9 mouse cellular contexts compared by ENCODE assay signal in genomic region chr7:37336851-37337531, GRCm38 (mm10).
DNase-seq lines count a peak whose midpoint lies in the region; ATAC-seq lines count a peak whose summit lies in the region.
"Had no signal": no experiment of that assay in that cellular context is flagged by ENCODE, and none has a peak within 500 bp of the region (broad histone marks: within the 10 kb centered on the region; RNA-seq: fewer than 3 reads in every experiment).

No protein-coding gene starts in this region.

- H3K9ac ChIP-seq in forebrain, embryonic 12.5 days = peak overlapping the region; percentile 43; the same call in 1 of the 2 replicates
- peak overlapping the region; percentile 62 for H3K9ac ChIP-seq in hindbrain, embryonic 16.5 days (ENCODE audit: low read depth, low read length)
- no peak overlapping the region for H3K9ac ChIP-seq in liver, embryonic 12.5 days

- WGBS in forebrain, embryonic 12.5 days = 6% methylated on average over 28 of the region's 28 CpGs
- WGBS in hindbrain, embryonic 16.5 days = 3% methylated on average over 28 of the region's 28 CpGs
- 18% methylated on average over 28 of the region's 28 CpGs for WGBS in liver, embryonic 12.5 days (ENCODE audit: insufficient replicate concordance)

- H3K9me3 ChIP-seq in forebrain, embryonic 12.5 days = no peaks in the 10 kb centered on the region
- no peaks in the 10 kb centered on the region for H3K9me3 ChIP-seq in hindbrain, embryonic 16.5 days (ENCODE audit: control insufficient read depth, low read length)
- no peaks in the 10 kb centered on the region for H3K9me3 ChIP-seq in liver, embryonic 12.5 days (replicated peaks)

- peak overlapping the region; percentile 78 for H3K27ac ChIP-seq in forebrain, embryonic 12.5 days
- peak overlapping the region; percentile 79 for H3K27ac ChIP-seq in hindbrain, embryonic 16.5 days (ENCODE audit: low read depth, low read length)
- no peak overlapping the region for H3K27ac ChIP-seq in liver, embryonic 12.5 days
- H3K27ac ChIP-seq: macrophage had no signal

- peaks cover 3% of the 10 kb centered on the region; the same call in 1 of the 2 replicates for H3K27me3 ChIP-seq in forebrain, embryonic 12.5 days
- no peaks in the 10 kb centered on the region for H3K27me3 ChIP-seq in hindbrain, embryonic 16.5 days (replicated peaks; ENCODE audit: control insufficient read depth, insufficient read depth, low read length)
- peaks cover 36% of the 10 kb centered on the region for H3K27me3 ChIP-seq in liver, embryonic 12.5 days (replicated peaks)

- H3K36me3 ChIP-seq in forebrain, embryonic 12.5 days (replicated peaks) = no peaks in the 10 kb centered on the region
- no peaks in the 10 kb centered on the region for H3K36me3 ChIP-seq in hindbrain, embryonic 16.5 days (ENCODE audit: control insufficient read depth, insufficient read depth, low read length)
- H3K36me3 ChIP-seq in liver, embryonic 12.5 days = no peaks in the 10 kb centered on the region

- peaks cover 45% of the 10 kb centered on the region for H3K4me1 ChIP-seq in forebrain, embryonic 12.5 days
- peaks cover 31% of the 10 kb centered on the region for H3K4me1 ChIP-seq in hindbrain, embryonic 16.5 days (ENCODE audit: control insufficient read depth, insufficient read depth, low read depth, low read length)
- no peaks in the 10 kb centered on the region for H3K4me1 ChIP-seq in liver, embryonic 12.5 days

- H3K4me2 ChIP-seq in forebrain, embryonic 12.5 days = peak overlapping the region; percentile 62
- peak overlapping the region; percentile 80 for H3K4me2 ChIP-seq in hindbrain, embryonic 16.5 days (ENCODE audit: low read length)
- H3K4me2 ChIP-seq in liver, embryonic 12.5 days = peak overlapping the region; percentile 45

- peak; percentile 36 for DNase-seq in lung, postnatal 25 days (ENCODE audit: low spot score)
- DNase-seq in lung, postnatal 10 days = no peak
- peak; percentile 81 to 86 for DNase-seq in right cerebral cortex, postnatal 36 days (ENCODE audit: low spot score in 2 of 2)
- DNase-seq in spleen, adult 12 weeks (ENCODE audit: low spot score) = no peak
- no peak for DNase-seq in adrenal gland, postnatal 10 days

- ATAC-seq in forebrain, embryonic 12.5 days (ENCODE audit: low FRiP score) = peak; percentile 49; the same call in 1 of the 2 replicates
- peak; percentile 79 for ATAC-seq in hindbrain, embryonic 16.5 days
- ATAC-seq in liver, embryonic 12.5 days = no peak

- peak overlapping the region; percentile 31 for H3K4me3 ChIP-seq in forebrain, embryonic 12.5 days (replicated peaks)
- H3K4me3 ChIP-seq in hindbrain, embryonic 16.5 days (ENCODE audit: low read length) = peak overlapping the region; percentile 45
- peak overlapping the region; percentile 29; the same call in 1 of the 2 replicates for H3K4me3 ChIP-seq in liver, embryonic 12.5 days

Comparison
In these comparisons a context has a peak if more than half of its experiments do, and no peak if none do; other contexts are left out.
1. DNase-seq: peak in lung, postnatal 25 days (single experiment) and right cerebral cortex, postnatal 36 days (2 of 2); none in lung, postnatal 10 days (single experiment), spleen, adult 12 weeks (single experiment) and adrenal gland, postnatal 10 days (single experiment).
2. Peak in every context shown above with its lines, with median percentiles within 50 percentile points of each other: H3K4me2 ChIP-seq and H3K4me3 ChIP-seq.